Mouse (Mus musculus) ES-Bruce4 (cell line): ENCODE data around the gene Etv6.

ENCODE experiments used
- CTCF ChIP-seq: IDR thresholded peaks from one replicate; pipeline ENCODE4 v1.8.1; 2011; ENCODE audit warnings: low read depth, low read length
- EP300 ChIP-seq: IDR thresholded peaks from 2 replicates; pipeline ENCODE4 v1.6.1; 2011; ENCODE audit warnings: low read depth, low read length; ENCODE audit not compliant: insufficient read depth
- POLR2A ChIP-seq: IDR thresholded peaks from one replicate; pipeline ENCODE4 v1.8.1; 2011; ENCODE audit warnings: low read length; ENCODE audit not compliant: insufficient read depth

DNA sequence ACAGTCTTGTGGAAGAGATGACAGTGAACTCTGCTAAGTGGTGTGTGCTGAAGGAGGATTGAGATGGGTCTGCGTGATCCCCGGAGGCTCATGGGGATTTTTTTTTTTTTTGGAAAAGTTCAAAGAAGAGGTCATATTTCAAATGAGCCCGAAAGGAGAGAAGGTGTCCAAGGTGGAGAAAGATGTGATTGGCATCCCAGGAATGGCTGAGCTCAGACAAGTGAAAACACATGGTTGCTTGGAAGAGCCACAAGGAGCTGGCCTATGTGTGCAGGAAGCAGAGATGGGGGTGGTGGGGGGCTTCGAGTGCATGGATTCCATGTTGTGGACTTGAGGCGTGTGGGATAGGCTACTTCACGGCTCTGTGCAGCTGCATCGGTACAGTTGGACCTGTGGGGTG, 50.9 kb downstream of the Etv6 start:
- no peak for TF ChIP-seq CTCF
- no peak for TF ChIP-seq EP300
- no peak for TF ChIP-seq POLR2A
